Mouse (Mus musculus): ENCODE data around the gene Aph1c.
"Not testable (repeated sequence)": the region's sequence is repeated elsewhere in the genome, so short reads cannot be mapped to it uniquely, and the experiment has no call there.

The Aph1c gene

DNA sequence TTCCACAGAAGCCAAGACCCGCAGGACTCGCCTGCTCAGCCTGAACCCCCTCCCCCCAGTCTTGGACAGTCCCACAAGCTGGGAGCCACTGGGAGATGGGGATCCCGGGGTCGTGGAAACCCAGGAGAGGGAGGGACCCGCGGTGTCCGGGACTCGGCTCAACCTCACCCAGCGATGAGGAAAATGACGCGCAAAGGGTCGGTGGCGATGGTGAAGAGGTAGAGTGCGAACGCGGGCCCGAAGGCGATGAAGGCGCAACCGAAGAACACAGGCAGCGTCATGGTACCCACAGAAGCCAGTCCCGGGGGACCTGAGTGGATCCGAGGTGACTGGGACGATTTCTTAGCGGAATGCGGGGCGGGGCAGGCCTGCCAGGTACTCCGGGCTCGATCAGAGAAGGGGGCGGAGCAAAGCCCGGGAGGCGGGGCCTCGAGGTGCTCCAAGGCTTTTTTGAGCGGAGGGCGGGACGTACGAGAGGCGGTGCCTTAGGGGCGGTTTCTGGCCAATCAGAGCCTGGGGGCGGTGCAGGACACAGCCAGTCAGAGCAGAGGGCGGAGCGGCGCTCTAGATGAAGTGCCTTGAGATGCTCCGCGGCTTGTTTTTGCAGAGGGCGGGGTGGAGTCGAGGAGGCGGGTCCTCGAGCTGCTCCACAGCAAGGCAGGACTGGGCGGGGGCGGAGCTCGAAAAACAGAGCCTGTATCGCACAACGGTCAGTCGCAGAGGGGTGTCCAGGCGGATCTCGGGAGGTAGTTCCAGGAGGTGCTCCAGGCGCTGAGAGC is at the start of gene Aph1c:
TSS of gene Aph1c (minus strand) at position 409 of the 779 bp plus-strand sequence.
- peak; percentile 99 for DNase-seq

GRCm38 (mm10) chr9:66883500-66883899 is 49.0 kb upstream of the Aph1c start:
- DNase-seq, result no peak

GRCm38 (mm10) chr9:66882406-66882821 is 47.9 kb upstream of the Aph1c start:
- DNase-seq, result no peak

DNA sequence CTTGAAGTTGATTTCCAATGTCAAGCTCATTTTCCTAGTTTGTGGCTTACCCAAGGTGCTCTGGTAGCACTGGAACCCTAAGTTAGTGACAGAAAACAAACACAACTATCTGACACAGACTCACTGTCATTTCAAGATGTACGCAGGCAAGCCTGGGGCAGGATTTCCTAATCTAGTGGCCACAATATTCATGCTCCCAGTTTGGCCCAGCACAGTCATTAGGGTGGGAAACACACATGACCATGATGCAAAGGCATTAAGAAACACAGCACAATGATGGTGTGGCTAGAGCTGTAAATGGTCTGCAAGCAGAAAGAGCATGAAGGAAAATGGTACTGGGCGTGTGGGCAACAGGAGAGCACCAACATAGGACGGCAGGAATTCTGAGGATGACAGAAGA is 47.3 kb upstream of the Aph1c start:
- no peak for DNase-seq

DNA sequence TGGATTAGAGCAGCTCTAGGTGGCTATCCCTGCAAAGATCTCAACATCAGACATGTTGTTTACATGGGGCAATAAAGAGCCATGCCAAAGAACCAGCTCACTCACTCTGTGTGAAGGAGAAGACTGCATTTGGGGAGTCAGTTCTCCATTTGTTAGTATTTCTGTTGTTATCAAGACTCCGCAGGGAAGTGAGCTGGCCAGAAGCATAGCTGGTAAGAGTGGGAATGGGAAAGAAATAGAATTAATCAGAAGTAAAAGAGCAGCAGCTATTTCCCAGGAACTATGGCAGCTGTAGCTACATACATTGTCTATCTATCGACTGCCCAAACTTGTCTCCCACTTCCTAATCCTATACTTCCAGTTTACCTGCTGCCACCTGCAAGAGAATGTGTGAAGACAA is 46.2 kb upstream of the Aph1c start:
- no peak for DNase-seq

- DNase-seq, result no peak
Measured at GRCm38 (mm10) chr9:66879486-66879885, 45.0 kb upstream of the Aph1c start.

DNA sequence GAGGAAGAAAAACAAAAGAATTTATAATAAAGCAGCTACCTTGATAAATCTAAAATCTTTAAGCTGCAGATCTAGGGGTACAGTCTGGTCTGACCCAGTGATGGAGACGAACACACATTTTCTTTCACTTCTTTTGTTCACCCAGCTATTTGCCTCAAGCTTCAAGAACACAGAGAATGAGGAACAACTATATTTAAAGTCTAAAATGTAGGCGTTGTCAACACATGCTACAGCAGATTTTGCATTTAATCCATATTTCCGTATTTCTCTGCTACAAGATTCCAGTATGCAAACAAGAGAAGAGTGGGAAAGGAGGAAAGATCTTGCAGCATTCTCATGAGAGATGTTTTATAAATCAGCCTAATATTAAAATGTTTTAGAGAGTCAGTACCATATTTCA is 44.4 kb upstream of the Aph1c start:
- DNase-seq, result no peak

GRCm38 (mm10) chr9:66876577-66876976 is 42.1 kb upstream of the Aph1c start:
- no peak for DNase-seq

DNA sequence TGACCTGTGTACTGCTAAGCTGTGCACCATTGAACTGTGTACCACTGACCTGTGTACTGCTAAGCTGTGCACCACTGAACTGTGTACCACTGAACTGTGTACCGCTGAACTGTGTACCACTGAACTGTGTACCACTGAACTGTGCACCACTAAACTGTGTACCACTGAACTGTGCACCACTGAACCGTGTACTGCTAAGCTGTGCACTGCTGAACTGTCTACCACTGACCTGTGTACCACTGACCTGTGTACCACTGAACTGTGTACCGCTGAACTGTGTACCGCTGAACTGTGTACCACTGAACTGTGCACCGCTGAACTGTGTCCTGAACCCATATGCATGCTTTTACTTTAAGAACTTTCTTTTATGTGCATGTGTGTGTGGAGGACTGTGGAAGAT is 39.8 kb upstream of the Aph1c start:
- no peak for DNase-seq

- no peak for DNase-seq
Measured at GRCm38 (mm10) chr9:66873531-66873930, 39.0 kb upstream of the Aph1c start.

GRCm38 (mm10) chr9:66873009-66873408 is 38.5 kb upstream of the Aph1c start:
- DNase-seq, result not testable (repeated sequence)

DNA sequence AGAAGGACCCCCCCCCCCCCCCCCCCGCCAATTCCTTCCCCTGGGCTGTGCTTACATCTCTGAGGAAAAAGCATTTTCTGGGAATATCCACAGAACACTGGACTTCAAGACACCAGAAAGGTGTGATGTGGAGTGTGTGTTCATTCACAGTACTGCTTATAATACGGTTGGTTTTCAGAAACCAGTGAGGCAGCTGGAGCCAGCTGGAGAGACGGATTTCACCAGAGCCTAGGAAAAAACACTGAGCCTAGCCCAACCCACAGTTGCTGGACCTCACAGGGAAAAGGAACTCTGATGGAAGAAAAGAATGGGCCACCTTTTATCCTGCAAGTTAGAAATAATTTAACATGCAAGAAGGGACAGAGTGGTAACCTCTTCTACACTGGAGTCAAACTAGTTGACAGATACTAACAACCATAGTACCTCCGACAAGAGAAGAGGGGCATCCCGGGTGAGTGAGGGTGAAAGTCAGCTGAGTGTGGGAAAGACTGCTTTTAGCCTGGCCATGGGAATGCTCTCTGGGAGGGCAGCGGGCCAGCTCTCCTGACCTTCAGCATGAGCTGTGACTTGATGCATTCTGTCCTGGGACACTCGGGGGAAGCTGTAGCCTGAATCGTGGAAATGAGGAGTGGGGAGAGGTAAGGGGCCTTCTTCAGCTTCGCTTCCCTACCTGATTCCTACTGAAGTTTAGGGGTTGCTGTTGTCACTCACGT is 37.6 kb upstream of the Aph1c start:
- peak; percentile 15 to 34 for DNase-seq

GRCm38 (mm10) chr9:66864708-66865107 is 30.2 kb upstream of the Aph1c start:
- no peak for DNase-seq

DNA sequence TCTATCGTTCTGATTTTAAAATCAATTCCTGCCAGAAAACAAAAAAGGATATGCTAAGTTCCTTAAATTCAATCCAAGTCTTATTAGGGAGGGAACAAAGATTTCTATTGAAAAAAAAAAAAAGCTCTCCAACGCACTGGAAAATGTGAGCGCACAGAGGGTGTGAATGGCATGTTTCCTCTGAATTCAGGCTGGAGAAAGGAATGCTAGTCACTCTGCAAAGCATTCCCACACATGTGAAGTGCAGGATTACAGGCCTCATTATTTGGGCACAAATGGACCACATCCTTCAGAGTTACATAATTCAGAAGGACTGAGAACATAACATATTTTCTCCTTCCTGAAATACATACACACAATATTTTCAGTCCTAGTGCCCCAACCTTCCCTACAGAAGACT is 28.9 kb upstream of the Aph1c start:
- no peak for DNase-seq

- no peak for DNase-seq
Measured at GRCm38 (mm10) chr9:66862202-66862601, 27.7 kb upstream of the Aph1c start.

- DNase-seq, result peak; percentile 18 to 28
Measured at GRCm38 (mm10) chr9:66861104-66861767, 26.7 kb upstream of the Aph1c start.

DNA sequence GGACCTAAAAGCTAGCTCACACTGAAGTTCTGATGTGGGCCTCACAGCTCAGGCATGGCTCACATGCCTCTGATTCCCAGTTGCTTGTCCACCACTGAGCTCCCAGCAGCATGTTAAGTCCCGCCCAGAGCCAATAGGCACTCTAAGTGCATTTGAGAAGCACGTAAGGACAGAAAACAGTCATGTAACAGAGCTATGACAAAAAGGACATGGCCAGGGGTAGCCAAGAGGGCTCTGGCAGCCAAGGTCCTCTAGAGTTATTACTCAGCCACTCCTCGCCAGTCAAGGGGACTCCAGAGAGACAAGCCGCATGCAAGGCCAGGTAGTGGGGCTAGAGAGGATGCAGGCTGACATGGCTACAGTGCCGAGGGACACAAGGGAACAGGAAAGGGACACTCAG is 25.0 kb upstream of the Aph1c start:
- no peak for DNase-seq

DNA sequence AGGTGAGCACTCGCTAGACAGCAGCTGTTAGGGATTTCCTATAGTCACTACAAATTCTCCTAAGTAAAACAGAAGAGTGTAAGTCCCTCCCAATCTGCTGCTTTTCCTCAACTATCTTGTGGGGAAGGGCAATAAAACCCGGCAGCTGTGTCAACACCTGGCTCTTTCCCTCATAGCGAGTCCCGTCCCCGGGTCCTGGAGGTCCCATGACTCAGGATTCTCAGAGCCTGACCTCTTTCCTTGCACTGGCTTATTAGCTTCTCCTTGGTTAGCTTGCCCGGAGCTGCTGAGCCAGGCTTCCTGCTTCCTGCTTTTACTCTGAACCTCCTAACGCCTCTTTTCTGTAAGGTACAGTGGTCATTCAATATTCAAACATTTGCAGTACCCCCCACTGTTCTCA is 21.3 kb upstream of the Aph1c start:
- no peak for DNase-seq

GRCm38 (mm10) chr9:66852592-66852991 is 18.1 kb upstream of the Aph1c start:
- no peak for DNase-seq

DNA sequence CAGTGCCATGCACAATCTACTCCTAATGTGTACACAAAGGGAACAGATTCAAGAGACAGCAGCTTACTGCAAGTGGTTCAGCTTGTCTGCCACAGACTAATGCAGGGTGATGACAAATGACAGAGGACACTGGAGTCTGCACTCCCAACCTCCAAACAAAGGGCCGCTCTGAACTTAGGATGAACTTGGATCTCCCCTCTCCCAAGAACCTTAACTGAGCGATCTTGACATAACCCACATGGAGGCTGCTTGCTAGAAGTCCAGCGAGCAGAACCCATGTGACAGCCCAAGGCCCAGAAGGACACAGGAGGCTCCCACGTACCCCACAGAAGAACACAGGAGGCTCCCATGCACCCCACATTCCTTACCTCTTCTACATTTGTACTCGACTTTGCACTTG is 16.4 kb upstream of the Aph1c start:
- no peak for DNase-seq

DNA sequence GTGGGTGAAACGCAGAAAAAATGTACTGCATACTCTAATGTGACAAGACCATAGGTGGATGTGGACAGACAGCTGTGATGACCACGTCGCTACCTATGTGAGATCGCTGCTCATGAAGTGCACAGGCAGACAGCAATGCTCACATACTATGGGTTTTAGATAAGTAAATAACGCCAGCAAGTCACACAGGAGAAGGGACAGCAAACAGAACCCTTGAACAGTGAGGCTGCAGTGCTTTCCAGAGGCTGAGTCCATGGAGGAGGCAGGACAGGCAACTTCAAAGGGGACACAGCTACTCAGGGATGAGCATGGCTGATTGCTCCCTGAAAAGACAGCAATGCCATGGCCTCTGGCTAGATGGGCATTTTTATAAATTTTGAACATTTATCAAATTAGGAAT is 12.3 kb upstream of the Aph1c start:
- DNase-seq, result no peak

DNA sequence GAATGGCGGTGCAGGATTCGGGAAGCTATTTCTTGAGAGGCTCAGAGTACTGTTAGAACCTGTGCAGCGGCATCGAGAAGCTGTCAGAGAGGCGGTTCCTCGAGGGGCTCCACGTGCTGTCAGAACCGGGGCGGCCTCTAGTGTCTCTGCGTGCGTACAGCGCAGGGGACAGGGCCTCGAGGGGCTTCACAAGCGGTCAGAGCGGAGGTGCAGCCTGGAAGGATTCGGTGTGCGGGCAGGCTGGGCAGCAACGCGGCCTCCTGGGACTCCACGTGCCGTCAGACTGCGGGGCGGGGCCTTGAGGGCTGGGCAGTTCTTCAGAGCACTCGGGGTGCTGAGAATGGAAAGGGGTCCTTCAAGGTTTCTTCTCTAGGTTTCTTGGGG is 563 bp upstream of the Aph1c start:
- no peak for DNase-seq

- DNase-seq, result peak; percentile 25 to 31
Measured at GRCm38 (mm10) chr9:66833851-66834250, 675 bp downstream of the Aph1c start.

DNA sequence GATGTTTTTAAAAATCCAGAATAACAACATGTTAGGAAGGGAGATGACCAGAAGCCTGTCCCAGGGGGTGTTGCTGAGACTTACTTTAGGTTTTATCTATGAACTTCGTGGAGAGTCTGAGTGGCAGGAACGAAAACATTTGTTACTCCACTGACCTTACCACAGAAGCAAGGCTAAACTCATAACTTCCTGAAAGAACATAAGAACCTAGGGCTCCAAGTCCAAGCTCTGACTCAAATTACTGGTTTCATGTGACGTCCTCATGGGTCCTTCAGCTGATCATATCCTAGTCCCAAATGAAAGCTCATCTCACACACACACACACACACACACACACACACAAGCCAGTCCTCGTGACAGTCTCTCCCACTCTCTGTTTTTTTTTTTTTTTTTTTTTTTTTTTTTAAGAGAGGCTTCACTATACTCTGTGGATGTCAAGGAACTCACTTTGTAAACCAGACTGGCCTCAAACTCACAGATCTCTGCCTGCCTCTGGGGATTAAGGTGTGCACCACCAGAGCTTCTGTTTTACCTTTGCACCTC is 2.1 kb downstream of the Aph1c start:
- no peak for DNase-seq
